Mouse (Mus musculus): Measurements from ENCODE around the gene Slc39a13.
"Not testable (repeated sequence)": the region's sequence is repeated elsewhere in the genome, so short reads cannot be mapped to it uniquely, and the experiment has no call there.

Gene Slc39a13

DNA sequence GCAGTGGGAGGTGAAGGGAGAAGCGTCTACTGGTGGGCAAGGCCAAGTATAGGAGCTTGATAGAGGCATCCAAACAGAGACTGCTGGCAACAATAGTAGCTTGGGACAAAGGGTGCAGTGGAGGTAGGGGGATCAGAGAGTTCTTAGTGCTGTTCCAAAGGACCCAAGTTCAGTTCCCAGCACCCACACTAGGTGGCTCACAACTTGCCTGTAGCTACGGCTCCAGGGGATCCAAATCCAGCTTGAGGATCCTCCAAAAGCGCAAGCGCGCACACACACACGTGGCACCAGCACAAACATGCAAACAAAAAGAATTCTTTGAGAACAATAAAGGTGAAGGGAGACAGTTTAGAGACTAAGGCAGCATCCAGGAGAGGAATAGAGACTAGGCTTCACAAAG lies 6.0 kb downstream of the Slc39a13 start:
- DNase-seq (ENCODE audit: low read depth): no peak

DNA sequence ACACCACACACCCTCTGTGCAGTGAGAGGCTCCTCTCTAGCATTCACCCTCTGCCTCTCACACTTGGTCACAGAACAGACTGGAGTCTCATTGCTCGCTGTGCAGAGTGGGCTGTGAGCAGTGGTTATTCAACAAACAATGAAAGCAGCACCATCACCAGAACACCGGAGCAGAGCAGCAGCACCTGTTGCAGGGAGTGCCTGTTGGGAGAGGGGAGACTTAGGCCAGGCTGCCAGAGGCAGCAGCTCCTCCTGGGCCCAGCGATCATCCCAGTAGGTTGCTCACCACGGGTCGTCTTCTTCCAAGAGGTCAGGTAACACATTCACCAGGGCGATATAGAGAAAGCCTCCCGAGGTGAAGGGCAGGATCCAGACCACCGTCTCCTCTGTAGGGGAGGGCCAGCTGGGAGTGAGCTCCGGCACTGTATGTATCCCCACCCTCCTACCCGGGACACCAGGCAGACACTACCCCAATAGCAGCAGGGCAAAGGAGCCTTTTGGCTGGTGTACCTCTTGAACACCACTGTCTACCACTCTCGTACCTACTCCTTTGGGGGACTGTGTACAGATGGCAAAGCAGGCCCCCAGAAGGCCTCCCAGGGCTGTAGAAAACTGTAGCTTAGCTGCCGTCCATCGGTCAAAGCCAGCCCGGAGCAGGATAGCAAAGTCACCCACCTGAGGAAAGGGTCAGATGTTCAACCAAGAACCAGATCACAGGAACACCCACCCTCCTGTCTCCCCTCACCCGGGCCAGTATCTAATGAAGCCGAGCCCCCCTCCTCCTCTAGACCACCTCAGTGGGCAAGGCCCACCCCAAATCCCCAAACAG lies 7.2 kb downstream of the Slc39a13 start:
- no peak for DNase-seq (ENCODE audit: low read depth)

DNA sequence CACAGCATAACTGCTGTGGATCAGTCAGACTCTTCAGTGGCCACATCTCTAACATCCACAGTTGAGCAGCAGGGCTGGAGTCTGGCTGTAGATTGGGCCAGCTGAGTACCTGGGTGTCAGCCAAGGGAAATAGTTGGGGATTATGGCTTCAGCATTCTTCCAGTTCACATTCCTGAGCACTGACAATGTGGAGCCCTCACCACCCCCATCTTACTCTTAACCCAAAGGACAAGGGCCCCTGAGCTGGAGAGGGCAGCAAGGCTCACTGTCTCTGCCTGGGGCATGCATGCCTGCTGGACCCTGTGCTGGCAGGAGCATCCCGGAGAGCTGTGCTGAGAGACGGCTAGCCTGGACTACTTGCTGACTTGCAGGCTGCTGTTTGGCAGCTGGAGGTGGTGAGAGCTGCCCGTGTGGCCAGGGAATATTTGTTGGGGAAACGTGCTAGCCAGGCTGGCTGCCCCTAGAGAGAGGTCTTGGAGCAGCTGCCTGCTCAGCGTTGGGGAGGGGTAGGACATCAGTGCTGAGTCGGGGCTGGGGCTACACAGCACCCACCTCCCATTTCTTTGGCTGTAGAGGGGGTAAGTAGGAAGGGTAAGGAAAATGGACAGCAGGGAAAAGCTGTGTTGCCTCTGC lies 8.3 kb downstream of the Slc39a13 start:
- no peak for DNase-seq (ENCODE audit: low read depth)

DNA sequence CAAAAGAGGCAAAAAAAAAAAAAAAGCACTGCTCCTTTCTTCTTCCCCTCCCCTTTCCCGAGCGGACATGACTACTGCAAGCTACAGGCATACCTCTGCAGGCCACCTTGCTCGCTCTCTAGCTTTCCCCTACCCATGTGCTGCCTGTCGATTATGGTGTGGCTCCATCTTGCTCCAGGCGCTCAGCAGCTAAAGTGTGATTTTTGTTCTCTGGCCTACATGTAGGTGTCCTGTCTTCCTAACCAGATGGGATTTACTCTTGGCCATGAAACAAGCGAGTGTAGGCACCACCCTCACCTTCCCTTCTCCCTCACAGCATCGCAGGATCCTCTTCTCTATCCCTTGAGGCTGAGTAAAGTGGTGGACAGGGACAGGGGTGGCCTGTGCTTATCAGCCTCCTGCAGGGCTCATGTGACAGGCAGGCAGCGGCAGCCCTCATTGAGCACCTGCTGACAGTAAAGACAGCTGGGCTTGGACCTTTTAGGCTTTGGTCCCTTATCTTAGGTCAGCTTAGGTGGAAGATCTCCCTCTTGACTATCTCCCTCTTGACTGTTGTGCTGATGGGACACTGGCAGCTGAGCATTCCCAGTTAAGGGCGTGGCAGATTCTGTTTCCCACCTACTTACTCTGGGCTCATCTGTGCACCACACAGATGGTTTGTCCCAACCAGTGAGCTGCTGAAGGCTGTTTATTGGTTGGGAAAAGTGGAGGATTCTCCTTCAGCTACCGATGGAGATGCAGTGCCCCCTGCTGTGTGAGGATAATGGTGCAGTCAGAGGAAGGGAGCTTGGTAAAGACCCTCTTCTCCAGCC lies 9.5 kb downstream of the Slc39a13 start:
- DNase-seq (ENCODE audit: low read depth): peak; percentile 50

DNA sequence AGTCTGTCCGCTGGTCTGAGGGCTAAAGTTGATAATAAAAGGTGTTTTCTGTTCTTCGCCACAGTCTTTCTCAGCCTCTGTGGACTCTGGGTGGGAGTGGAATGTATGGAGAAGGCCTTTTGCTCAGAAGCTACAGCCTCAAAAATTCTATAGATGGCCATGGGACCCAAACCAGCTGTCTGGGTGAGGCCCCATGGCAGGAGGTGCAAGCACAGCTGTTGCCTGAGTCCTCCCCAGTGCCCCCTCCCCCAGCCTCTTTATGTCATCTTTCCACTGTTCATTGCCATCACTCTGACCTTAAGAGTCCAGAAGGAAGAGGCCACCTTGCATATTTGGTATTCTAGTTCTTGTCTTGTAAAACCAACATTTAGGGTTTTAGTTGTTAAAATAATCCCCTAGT lies 10.8 kb downstream of the Slc39a13 start:
- DNase-seq (ENCODE audit: low read depth): no peak

DNA sequence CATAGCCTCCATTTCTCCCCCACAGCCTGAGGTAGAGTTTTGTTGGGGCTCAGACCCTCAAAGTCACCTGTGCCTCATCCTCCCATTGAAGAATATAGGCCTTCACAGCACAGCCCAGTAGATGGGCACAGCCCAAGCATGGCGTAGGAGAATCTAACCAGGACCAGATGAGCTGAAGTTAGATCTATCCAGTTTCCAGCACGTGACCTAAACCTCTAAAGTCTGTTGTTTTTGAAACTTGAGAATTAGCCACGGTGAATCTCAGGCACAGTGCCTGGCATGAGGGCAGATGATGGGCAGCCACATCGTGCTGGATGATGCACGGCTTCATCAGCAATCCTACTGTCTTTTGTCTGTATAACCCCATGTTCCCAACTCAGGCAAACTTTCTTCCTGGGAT lies 11.8 kb downstream of the Slc39a13 start:
- DNase-seq (ENCODE audit: low read depth): no peak

DNA sequence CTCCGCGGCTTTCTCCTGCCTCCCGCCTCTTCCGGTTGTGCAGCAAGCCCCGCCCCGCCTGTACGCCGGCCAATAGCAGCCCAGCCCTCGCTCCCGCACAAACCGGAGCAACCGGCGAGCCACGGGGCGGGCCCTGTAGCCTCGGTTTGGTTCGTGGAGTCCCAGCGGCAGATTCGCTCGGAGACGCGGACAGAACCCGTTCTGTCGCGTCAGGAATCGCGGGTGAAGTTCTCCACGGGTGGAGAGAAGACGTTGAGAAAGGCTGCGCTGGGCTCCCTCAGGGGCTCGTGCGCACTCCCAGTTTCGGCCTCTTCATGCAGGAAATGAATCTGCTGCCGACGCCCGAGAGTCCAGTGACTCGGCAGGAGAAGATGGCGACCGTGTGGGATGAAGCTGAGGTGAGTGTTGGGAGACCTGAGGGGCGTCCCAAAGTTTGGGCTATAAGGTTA lies 16.3 kb downstream of the Slc39a13 start, which contains the start of gene Psmc3:
Psmc3 (plus strand) TSS at position 76 of the 449 bp plus-strand sequence.
- DNase-seq (ENCODE audit: low read depth): peak; percentile 95

DNA sequence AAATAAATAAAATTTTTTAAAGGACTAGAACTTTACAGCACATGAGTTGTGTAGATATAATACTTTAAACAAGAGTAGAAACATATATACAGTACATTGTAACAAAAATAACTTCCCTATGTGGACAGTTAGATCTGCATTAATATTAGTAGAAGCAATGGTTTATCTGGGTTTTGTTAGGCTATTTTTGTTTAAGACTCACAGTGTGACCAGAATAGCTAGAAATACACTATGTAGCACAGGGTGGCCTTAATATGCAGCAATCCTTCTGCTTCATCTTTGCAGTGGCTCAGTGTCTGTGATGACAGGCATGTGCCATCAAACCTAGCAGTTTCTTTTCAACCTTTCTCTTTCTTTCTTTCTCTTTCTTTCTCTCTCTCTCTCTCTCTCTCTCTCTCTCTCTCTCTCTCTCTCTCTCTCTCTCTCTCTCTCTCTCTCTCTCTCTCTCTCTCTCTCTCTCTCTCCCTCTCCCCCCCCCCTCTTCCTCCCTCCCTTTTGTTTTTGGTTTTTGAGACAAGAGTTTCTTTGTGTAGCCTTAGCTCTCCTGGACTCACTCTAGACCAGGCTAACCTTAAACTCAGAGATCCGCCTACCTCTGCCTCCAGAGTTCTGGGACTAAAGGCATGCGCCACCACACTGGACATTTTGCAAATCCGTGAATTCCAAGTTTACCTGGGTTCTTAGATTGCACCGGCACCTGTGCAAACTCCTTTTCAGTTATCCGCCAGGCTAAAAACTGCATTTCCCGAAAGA lies 16.9 kb downstream of the Slc39a13 start:
- peak; percentile 57 for DNase-seq (ENCODE audit: low read depth)

DNA sequence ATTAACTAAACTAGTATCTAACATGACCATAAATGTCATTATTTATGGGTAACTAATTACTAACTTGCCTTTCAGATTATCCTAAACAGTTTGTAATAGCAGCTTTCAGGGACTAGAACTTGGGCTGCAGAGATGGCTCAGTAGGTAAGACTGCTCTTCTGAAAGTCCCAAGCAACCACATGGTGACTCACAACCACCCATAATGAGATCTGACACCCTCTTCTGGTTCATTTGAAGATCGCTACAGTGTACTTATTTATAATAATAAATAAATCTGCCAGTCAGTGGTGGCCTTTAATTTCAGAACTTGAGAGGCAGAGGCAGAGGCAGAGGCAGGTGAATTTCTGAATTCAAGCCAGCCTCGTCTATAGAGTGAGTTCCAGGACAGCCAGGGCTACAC lies 17.5 kb downstream of the Slc39a13 start:
- DNase-seq (ENCODE audit: low read depth): peak; percentile 75

DNA sequence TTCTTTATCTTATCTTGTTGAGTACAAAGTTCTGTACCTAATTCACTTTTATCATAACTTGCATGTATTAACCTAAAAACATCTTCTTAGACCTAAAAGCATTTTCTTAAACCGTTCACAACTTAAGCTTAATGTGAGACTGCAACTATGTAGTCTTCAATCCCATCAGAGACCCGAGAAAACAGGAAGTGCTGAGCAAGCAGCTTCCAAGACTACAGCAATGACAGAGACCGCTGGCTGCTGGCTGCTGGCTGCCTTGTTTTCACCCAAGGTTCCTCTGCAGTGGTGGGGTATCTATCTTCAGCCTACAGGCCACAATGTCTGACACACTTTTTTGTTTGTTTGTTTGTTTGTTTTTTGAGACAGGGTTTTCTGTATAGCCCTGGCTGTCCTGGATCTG lies 18.3 kb downstream of the Slc39a13 start:
- peak; percentile 40 for DNase-seq (ENCODE audit: low read depth)

DNA sequence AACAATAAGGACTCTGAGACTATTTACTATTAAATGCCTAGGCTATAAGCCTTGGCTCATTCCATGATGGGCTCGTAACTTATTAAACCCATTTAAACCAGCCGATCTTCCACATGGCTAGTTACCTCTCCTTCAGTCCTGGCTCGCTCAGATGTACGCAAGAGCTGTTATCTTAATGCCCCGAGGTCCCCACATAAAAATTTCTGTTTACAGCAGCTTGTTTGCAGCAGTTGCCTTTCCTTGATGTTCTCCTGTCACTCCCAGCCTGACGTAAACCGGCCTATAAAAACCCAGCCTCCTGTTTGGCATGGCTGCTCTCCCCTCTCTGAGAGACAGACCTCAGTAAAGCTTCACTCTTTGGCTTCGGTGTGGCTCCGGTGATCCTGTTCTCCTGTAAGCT lies 22.9 kb downstream of the Slc39a13 start:
- DNase-seq (ENCODE audit: low read depth): no peak

DNA sequence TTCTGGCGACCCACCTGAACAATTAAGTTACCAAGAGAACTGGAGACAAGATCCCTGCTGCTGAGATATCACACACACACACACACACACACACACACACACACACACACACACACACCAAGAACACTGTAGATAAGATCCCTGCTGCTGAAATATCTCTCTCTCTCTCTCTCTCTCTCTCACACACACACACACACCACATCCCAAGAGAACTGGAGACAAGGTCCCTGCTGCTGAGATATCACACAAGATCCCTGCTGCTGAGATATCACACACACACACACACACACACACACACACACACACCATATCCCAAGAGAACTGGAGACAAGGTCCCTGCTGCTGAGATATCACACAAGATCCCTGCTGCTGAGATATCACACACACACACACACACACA lies 24.4 kb downstream of the Slc39a13 start:
- DNase-seq (ENCODE audit: low read depth): not testable (repeated sequence)

DNA sequence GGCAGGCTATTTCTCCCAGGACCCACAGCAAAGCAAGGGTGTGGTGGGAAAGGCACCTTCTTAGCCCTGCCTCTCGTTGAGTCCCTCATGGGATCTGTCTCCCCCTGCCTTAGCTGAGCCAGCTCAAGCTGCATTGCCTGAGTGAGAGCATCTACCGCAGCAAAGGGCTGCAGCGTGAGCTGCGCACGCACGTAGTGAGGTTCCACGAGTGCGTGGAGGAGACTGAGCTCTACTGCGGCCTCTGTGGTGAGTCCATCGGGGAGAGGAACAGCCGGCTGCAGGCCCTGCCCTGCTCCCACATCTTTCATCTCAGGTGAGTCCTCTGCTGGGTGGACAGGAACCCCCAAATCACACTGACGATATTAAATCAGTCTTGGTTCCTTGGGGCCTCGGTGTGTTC lies 25.5 kb downstream of the Slc39a13 start:
- no peak for DNase-seq (ENCODE audit: low read depth)

DNA sequence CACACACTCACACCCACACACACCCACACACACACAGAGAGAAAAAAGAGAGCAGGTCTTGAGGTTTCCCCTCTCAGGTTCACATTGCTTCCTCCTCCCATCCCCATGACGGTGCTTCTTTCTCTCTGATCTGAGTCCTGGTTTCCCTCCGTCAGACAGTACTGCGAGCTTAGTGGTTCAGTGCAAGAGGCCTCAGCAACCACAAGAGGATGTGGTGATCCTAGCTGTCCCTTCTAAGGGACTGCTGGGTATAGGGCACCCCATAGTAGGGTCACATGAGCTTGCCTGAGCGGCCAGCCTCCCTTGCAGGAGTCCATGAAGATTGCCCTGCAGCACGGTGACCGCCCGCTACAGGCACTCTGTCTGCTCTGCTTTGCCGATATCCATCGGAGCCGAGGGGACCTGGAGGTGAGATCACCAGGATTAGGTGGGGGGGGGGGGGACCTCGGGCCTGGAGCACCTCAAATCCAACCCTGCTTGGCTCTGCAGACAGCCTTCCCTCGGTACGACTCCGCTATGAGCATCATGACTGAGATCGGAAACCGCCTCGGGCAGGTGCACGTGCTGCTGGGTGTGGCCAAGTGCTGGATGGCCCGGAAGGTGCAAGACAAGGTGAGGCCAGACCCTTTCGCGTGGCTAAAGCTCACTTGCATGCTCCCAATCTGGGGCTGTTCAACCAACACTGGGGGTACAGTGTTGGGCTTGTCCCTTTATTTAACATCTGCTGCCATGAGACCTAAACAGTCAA lies 27.4 kb downstream of the Slc39a13 start:
- DNase-seq (ENCODE audit: low read depth): peak; percentile 90

DNA sequence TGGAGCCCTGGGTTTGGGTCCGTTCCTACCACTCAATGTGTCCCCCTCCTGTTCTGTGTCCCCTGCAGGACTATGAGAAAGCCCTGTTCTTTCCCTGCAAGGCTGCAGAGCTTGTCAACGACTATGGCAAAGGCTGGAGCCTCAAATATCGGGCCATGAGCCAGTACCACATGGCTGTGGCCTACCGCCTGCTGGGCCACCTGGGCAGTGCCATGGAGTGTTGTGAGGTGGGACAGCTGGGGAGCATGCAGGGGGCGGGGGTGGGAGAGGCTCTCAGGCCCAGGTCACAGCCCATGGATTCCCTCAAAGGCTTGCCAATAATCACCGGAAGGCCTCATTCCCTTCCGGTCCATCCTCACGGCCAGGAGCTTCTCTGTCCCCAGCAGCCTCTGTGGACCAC lies 28.4 kb downstream of the Slc39a13 start:
- no peak for DNase-seq (ENCODE audit: low read depth)

DNA sequence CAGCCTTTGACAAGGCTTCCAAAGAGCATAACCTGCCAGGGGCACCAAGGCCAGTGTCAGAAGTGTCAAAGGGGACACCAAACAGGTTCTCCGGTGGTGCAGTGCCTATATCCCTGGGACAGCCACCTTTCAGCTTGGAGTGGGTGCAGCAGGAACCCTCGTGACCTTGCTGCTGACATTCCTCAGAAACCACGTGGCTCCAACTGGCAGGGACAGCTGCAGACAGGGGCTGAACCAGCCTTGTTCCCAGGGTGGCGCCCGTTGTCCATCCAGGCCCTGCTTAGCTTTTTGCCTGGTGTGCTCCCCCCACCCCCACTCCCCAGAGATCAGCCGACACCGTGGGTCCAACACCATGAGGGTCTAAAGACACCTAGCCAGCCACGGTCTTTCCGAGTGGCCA lies 34.8 kb downstream of the Slc39a13 start, which contains the start of gene Rapsn:
Rapsn (plus strand) TSS at position 236 of the 400 bp plus-strand sequence.
- DNase-seq (ENCODE audit: low read depth): no peak

DNA sequence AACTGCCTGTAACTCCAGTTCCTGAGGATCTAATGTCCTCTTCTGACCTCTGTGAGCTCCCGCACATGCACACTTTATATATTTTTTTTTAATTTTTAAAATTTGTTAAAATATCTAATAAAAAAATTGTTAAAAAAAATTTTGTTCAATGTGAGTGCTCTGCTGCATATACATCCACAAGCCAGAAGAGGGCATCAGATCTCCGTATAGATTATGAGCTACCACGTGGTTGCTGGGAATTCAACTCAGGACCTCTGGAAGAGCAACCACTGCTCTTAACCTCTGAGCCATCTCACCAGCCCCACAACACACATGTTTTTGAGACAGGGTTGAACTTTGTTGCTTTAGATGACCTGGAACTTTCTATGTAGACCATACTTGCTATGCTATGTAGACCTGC lies 37.2 kb downstream of the Slc39a13 start:
- peak; percentile 74 for DNase-seq (ENCODE audit: low read depth)

DNA sequence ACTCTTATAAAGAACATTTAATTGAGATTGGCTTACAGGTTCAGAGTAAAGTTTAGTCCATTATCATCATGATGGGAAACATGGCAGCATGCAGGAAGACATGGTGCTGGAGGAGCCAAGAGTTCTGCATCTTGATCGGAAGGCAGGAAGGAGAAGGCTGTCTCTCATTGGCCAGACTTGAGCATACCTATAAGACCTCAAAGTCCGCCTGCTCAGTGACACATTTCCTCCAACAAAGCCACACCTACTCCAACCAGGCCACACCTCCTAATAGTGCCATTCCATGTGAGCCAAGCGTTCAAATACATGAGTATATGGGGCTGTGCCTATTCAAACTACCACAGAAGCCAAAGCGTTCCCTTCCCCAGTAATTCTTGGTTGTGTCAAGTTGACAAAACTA lies 39.0 kb downstream of the Slc39a13 start:
- no peak for DNase-seq (ENCODE audit: low read depth)

DNA sequence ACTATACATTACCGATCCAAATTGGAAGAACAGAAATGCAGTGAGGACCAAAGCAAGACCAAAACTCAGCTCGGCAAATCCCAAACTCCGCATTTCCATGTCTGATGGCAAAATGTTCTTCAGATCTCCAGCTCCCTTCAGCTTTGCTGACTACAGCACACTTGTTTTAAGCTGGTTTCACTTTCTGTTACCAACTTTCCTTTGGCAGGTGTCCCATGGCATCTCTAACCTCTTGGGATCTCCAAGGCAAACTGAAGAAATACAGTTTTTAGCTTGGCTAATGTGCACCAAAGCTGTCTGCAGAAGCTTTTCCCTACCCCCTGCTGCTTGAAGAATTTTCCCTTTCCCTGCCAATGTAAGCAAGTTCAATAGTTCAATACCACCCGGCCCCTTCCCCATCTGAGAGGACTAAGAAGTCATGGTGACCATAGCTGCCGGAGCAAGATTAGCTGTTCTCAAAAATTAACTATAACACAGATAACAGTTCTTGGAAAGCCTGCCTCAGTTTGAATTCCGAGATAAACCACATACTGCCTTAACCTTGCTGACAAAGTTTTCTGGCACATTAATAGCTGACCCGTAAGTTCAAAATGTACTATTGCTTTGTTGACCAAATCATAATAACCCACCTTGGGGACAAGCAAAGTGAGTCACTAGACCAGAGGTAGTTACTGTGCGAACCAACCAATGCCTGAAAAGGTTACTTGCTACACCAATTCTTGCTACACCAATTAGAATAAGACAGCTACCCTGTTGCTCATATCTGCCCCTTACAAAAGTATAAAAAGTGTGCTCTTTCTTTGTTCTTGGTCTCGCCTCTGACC lies 42.6 kb downstream of the Slc39a13 start:
- no peak for DNase-seq (ENCODE audit: low read depth)

DNA sequence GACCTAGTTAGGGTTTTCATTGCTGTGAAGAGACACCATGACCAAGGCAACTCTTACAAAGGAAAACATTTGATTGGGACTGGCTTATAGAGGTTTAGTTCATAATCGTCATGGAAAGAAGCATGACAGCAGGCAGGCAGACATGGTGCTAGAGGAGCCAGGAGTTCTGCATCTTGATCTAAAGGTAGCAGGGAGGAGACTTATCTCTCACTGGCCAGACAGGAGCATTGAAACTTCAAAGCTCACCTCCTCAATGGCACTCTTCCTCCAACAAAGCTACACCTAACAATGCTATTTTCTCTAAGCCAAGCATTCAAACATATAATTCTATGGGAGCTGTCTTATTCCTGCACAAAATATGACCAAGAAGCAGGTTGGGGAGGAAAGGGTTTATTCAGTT lies 43.7 kb downstream of the Slc39a13 start:
- DNase-seq (ENCODE audit: low read depth): no peak

Data from induced T-regulatory cell, adult 2 months (primary cell).